Mouse (Mus musculus) ES-E14 (cell line): Measurements from ENCODE around the gene Per3.

Experiments
- CHD2 ChIP-seq: IDR thresholded peaks from 2 replicates; pipeline ENCODE4 v1.6.1; 2014; ENCODE audit warnings: mild to moderate bottlenecking, low read depth, low read length, inconsistent platforms
- HCFC1 ChIP-seq: IDR thresholded peaks from 2 replicates; pipeline ENCODE4 v1.6.1; 2012; ENCODE audit warnings: low read length, inconsistent platforms, borderline replicate concordance; ENCODE audit not compliant: insufficient read depth
- MAFK ChIP-seq: IDR thresholded peaks from 2 replicates; pipeline ENCODE4 v1.6.1; 2014; ENCODE audit warnings: mild to moderate bottlenecking, low read depth, low read length, inconsistent platforms; ENCODE audit not compliant: insufficient read depth

DNA sequence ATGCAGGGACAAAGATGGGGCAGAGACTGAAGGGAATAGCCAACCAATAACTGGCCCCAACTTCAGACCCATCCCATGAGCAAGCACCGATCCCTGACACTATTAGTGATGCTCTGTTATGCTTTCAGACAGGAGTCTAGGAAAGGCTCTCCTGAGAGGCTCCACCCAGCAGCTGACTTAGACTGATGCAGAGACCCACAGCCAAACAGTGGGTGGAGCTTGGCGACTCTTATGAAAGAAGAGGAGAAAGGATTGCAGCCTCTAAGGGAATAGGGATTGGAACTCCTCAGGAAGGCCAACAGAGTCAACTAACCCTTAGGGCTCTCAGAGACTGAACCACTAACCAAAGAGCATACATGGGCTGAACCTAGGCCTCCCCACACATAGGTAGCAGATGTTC lies 80.8 kb downstream of the Per3 start:
- TF ChIP-seq CHD2 (no peak), HCFC1 (no peak), MAFK (no peak)
